Mouse (Mus musculus) forebrain, embryonic 13.5 days (tissue): ENCODE measurements around the gene Gnat2. TPM values are rescaled to one million over a fixed set of nuclear protein-coding genes. Genes with fewer than 3 reads are reported as not detected.

Source experiments
- ATAC-seq: fragments of 200-750 bp; cut with Nextera tagmentation; 2 replicates; pipeline ENCODE4 v1.8.0; 2017
- H3K27ac ChIP-seq: fragments of 300-500 bp; sonication (generic); 2 replicates; pipeline ENCODE4 v1.5.1; 2015; ENCODE audit warnings: inconsistent platforms, mild to moderate bottlenecking, moderate library complexity
- H3K27me3 ChIP-seq: fragments of 300-500 bp; sonication (generic); 2 replicates; pipeline ENCODE4 v1.6.1; 2015; ENCODE audit warnings: mild to moderate bottlenecking, inconsistent platforms
- H3K36me3 ChIP-seq: fragments of 300-500 bp; sonication (generic); 2 replicates; pipeline ENCODE4 v1.6.1; 2015; ENCODE audit warnings: mild to moderate bottlenecking, inconsistent platforms; ENCODE audit not compliant: poor library complexity, severe bottlenecking
- H3K4me1 ChIP-seq: fragments of 300-500 bp; sonication (generic); 2 replicates; pipeline ENCODE4 v1.6.1; 2015; ENCODE audit warnings: inconsistent platforms
- H3K4me2 ChIP-seq: fragments of 300-500 bp; sonication (generic); 2 replicates; pipeline ENCODE4 v1.6.1; 2015; ENCODE audit warnings: inconsistent platforms, mild to moderate bottlenecking, moderate library complexity
- H3K4me3 ChIP-seq: fragments of 300-500 bp; sonication (generic); 2 replicates; pipeline ENCODE4 v1.5.1; 2015; ENCODE audit warnings: mild to moderate bottlenecking, inconsistent platforms
- H3K9ac ChIP-seq: fragments of 300-500 bp; sonication (generic); 2 replicates; pipeline ENCODE4 v1.6.1; 2015; ENCODE audit warnings: mild to moderate bottlenecking, inconsistent platforms
- H3K9me3 ChIP-seq: fragments of 300-500 bp; sonication (generic); replicated peaks from 2 replicates; pipeline ENCODE4 v1.6.1; 2016; ENCODE audit warnings: inconsistent platforms
- WGBS: fragments of 180-500 bp; shearing (Covaris S2); methylation state at CpG from one replicate; pipeline ENCODE4 v1.1.7; 2015; 5-methylcytosine and 5-hydroxymethylcytosine counted together
- polyA plus RNA-seq: library from polyadenylated mRNA; unstranded; fragments of >200 nt; fragmentation: Nextera tagmentation; extraction: Ambion mirVana; gene quantifications from 2 replicates; pipeline ENCODE4 v1.2.1, GENCODE M21; 2015

Gnat2 gene
- polyA plus RNA-seq, 1 experiment from 2014 or later = 0.44 TPM

DNA sequence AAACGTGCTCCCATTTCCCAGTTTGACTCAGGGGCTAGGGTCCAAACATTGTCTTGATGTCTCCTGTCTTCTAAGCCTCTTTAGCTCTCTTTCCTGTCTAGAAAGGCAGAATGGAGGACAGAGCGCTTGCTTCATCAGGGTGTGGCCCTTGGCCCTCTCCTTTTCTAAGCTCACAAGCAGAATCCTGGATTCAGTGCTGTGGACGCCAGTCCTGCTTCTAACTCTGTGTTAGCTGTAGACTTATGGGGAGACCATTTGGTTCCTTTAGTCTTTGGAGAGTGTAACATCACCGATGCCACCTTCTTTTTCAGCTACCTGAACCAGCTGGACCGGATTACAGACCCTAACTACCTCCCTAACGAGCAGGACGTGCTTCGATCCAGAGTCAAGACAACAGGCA lies 5.1 kb downstream of the Gnat2 start:
- peaks cover 28% of the 10 kb centered on the region for H3K4me1 ChIP-seq
- no peaks in the 10 kb centered on the region for H3K36me3 ChIP-seq
- no peak overlapping the region for H3K4me2 ChIP-seq
- no peak overlapping the region for H3K27ac ChIP-seq
- no peaks in the 10 kb centered on the region for H3K9me3 ChIP-seq
- H3K9ac ChIP-seq = no peak overlapping the region
- 78% methylated on average over 8 of the region's 8 CpGs for WGBS
- ATAC-seq = no peak
- H3K4me3 ChIP-seq = no peak overlapping the region
- H3K27me3 ChIP-seq = no peaks in the 10 kb centered on the region

- ATAC-seq = no peak
- Histone ChIP-seq H3K4me2 (no peak overlapping the region), H3K9me3 (no peaks in the 10 kb centered on the region), H3K4me3 (no peak overlapping the region), H3K9ac (no peak overlapping the region), H3K4me1 (peaks cover 21% of the 10 kb centered on the region), H3K27ac (no peak overlapping the region), H3K36me3 (no peaks in the 10 kb centered on the region), H3K27me3 (no peaks in the 10 kb centered on the region)
- 84% methylated on average over 6 of the region's 6 CpGs for WGBS
Observed at GRCm38 (mm10) chr3:108098316-108098715, 5.7 kb downstream of the Gnat2 start.

DNA sequence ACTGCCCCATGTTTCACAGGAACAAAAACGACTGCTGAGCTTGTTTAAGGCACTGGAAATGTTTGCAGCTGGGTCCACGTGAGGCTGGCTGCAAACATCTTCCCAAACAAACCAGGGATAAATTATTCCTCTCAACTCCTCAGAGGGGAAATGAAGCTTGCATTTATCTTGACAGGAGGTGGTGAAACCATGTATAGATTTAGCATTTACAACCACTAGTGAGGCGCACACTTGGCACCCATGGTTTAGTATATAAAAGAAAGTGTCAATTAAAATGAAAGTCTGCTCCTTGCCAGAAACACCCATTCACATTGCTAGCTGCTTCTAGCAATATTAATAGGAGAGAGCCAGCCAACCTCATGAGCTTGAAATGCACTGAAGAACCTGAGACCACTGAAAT lies 9.0 kb downstream of the Gnat2 start:
- Histone ChIP-seq H3K4me1 (peaks cover 18% of the 10 kb centered on the region), H3K4me2 (peak overlapping the region; percentile 11; the same call in 1 of the 2 replicates), H3K9ac (no peak overlapping the region), H3K36me3 (peaks cover 10% of the 10 kb centered on the region; the same call in 1 of the 2 replicates), H3K9me3 (no peaks in the 10 kb centered on the region), H3K27me3 (no peaks in the 10 kb centered on the region), H3K4me3 (no peak overlapping the region), H3K27ac (peak overlapping the region; percentile 84)
- peak; percentile 87 for ATAC-seq
- 20% methylated on average over 3 of the region's 3 CpGs for WGBS

- peak; percentile 60 for ATAC-seq
- Histone ChIP-seq H3K9ac (no peak overlapping the region), H3K4me2 (peak overlapping the region; percentile 11; the same call in 1 of the 2 replicates), H3K27me3 (no peaks in the 10 kb centered on the region), H3K4me1 (peaks cover 18% of the 10 kb centered on the region), H3K4me3 (no peak overlapping the region), H3K9me3 (no peaks in the 10 kb centered on the region), H3K36me3 (peaks cover 10% of the 10 kb centered on the region; the same call in 1 of the 2 replicates), H3K27ac (peak overlapping the region; percentile 84)
- WGBS = 55% methylated on average over 6 of the region's 6 CpGs
Observed at GRCm38 (mm10) chr3:108102075-108102474, 9.5 kb downstream of the Gnat2 start.

DNA sequence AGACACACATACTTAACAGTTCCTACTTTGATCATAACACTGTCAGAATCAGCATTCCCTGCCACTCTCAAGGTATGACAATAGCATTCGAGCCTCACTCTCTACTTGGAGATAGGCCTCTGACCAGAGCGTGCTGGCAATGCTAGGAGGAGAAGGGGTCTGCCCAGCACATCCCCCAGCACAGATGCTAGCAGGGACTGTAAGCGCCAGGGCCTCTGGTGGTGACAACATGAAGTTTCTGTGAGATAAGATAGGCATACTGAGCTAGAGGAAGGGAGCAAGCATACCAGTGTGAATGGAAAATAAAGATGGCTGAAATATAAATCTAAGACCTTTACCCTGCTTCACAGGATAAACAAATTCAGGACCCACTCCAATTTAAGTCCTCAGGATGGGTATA lies 12.7 kb downstream of the Gnat2 start:
- H3K36me3 ChIP-seq = peaks cover 36% of the 10 kb centered on the region
- H3K4me3 ChIP-seq = no peak overlapping the region
- WGBS = 86% methylated on average over 3 of the region's 3 CpGs

DNA sequence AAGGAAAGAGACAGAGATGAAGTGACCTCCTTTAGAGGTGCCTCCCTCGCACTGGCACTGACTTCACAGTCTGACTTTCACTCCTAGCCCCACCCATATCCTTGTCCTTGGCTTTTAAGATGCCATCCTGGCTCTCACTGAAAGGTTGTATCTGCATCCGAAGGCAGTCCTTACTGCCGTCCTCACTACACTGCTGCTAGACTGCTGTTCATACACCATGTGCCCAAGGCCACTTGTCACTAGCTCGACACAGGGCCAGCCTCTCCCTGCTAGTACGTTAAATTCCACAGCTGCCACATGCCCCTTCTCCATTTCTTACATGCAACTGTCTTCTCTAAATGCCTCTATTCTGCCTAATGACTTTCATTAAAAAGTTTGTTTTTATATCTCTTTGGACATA lies 18.7 kb downstream of the Gnat2 start:
- no peak overlapping the region for H3K9ac ChIP-seq
- H3K9me3 ChIP-seq = no peaks in the 10 kb centered on the region
- no peak overlapping the region for H3K4me2 ChIP-seq
- no peaks in the 10 kb centered on the region for H3K27me3 ChIP-seq
- WGBS = 90% methylated on average over 5 of the region's 5 CpGs
- no peak overlapping the region for H3K4me3 ChIP-seq
- H3K4me1 ChIP-seq = no peaks in the 10 kb centered on the region
- H3K36me3 ChIP-seq = peaks cover 72% of the 10 kb centered on the region
- H3K27ac ChIP-seq = no peak overlapping the region
- ATAC-seq = no peak

More for the DNA sequence above, 12.7 kb downstream of the Gnat2 start:
- Histone ChIP-seq H3K4me1 (peaks cover 18% of the 10 kb centered on the region), H3K9ac (no peak overlapping the region), H3K27me3 (no peaks in the 10 kb centered on the region), H3K4me2 (no peak overlapping the region), H3K9me3 (no peaks in the 10 kb centered on the region), H3K27ac (no peak overlapping the region)
- ATAC-seq = no peak

DNA sequence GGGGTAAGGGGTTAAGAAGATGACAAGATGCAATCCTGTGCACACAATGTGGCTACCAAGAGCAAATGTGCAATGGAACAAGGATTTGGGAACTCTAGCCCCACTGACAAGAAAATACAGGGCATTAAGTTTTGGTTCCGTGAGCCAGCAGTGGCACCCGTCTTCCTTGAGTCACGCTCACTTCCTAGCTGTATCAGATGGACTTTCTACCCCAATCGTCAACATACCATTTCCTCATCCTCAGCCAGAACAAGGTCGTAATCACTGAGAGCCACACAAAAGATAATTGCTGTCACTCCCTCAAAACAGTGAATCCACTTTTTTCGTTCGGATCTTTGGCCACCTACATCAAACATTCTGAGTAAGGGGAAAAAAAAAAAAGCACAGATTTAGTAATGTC lies 19.7 kb downstream of the Gnat2 start:
- WGBS = 87% methylated on average over 7 of the region's 7 CpGs
- no peaks in the 10 kb centered on the region for H3K4me1 ChIP-seq
- H3K9ac ChIP-seq = no peak overlapping the region
- H3K27ac ChIP-seq = no peak overlapping the region; the same call in 1 of the 2 replicates
- peaks cover 76% of the 10 kb centered on the region for H3K36me3 ChIP-seq
- H3K9me3 ChIP-seq = no peaks in the 10 kb centered on the region
- no peaks in the 10 kb centered on the region for H3K27me3 ChIP-seq
- ATAC-seq = no peak
- no peak overlapping the region for H3K4me3 ChIP-seq
- H3K4me2 ChIP-seq = no peak overlapping the region

DNA sequence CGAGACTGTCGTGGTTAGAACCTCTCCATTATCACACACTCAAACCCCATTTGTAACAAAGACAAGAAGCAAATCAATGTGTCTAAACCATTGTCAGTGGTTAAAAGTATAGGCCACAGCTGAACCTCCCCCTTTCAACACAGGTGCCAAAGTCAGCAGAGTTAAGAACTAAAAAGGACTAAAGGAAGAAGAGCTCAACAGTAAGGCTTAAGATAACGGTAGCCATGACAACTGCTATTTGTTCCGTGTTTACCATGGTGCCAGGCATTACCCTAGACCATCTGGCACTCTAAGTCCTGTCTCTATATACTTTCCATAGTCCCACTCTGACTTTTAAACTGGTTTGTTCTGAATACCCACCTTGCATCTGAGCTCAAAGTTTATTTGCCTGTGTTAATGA lies 20.1 kb downstream of the Gnat2 start:
- ATAC-seq = no peak
- WGBS = 76% methylated on average over 4 of the region's 4 CpGs
- Histone ChIP-seq H3K4me3 (no peak overlapping the region), H3K27ac (no peak overlapping the region), H3K9me3 (no peaks in the 10 kb centered on the region), H3K4me2 (no peak overlapping the region), H3K36me3 (peaks cover 78% of the 10 kb centered on the region), H3K4me1 (no peaks in the 10 kb centered on the region), H3K27me3 (no peaks in the 10 kb centered on the region), H3K9ac (no peak overlapping the region)

GRCm38 (mm10) chr3:108113591-108114289 lies 21.2 kb downstream of the Gnat2 start:
- H3K27me3 ChIP-seq = no peaks in the 10 kb centered on the region
- no peak overlapping the region for H3K4me3 ChIP-seq
- peaks cover 80% of the 10 kb centered on the region for H3K36me3 ChIP-seq
- 94% methylated on average over 7 of the region's 7 CpGs for WGBS
- ATAC-seq = no peak
- H3K9ac ChIP-seq = no peak overlapping the region
- no peaks in the 10 kb centered on the region for H3K4me1 ChIP-seq
- H3K4me2 ChIP-seq = no peak overlapping the region
- H3K9me3 ChIP-seq = no peaks in the 10 kb centered on the region
- H3K27ac ChIP-seq = no peak overlapping the region

GRCm38 (mm10) chr3:108117465-108117864 lies 24.9 kb downstream of the Gnat2 start:
- no peaks in the 10 kb centered on the region for H3K27me3 ChIP-seq
- no peak overlapping the region for H3K9ac ChIP-seq
- 94% methylated on average over 6 of the region's 6 CpGs for WGBS
- H3K9me3 ChIP-seq = no peaks in the 10 kb centered on the region
- H3K27ac ChIP-seq = no peak overlapping the region
- ATAC-seq = no peak
- no peaks in the 10 kb centered on the region for H3K4me1 ChIP-seq
- H3K36me3 ChIP-seq = peaks cover 75% of the 10 kb centered on the region
- no peak overlapping the region for H3K4me3 ChIP-seq
- H3K4me2 ChIP-seq = no peak overlapping the region

GRCm38 (mm10) chr3:108121101-108121500 lies 28.5 kb downstream of the Gnat2 start:
- 87% methylated on average over 3 of the region's 3 CpGs for WGBS
- H3K4me2 ChIP-seq = no peak overlapping the region
- H3K27ac ChIP-seq = no peak overlapping the region
- no peak overlapping the region for H3K9ac ChIP-seq
- no peak for ATAC-seq
- no peaks in the 10 kb centered on the region for H3K9me3 ChIP-seq
- no peak overlapping the region for H3K4me3 ChIP-seq
- no peaks in the 10 kb centered on the region for H3K4me1 ChIP-seq
- peaks cover 58% of the 10 kb centered on the region for H3K36me3 ChIP-seq
- no peaks in the 10 kb centered on the region for H3K27me3 ChIP-seq

DNA sequence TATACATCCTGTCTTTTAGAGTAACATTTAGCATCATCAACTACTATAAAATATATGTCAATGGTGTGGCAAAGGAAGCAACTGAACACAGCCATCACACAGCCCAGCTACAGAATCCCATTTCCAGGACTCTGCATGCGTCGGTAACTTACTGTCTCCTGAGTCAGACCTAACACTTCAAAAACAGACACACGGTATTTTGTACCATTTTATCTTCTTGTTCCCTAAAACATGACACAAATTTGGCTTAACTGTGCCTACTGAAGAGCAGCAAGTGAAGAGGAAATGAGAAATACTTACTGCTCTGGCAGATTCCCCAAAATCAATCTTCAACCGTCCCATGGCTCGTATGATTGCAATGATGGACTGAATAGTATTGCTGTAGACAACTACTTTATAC lies 30.7 kb downstream of the Gnat2 start:
- Histone ChIP-seq H3K27ac (no peak overlapping the region), H3K9me3 (no peaks in the 10 kb centered on the region), H3K9ac (no peak overlapping the region), H3K27me3 (no peaks in the 10 kb centered on the region), H3K4me1 (no peaks in the 10 kb centered on the region), H3K4me2 (no peak overlapping the region), H3K4me3 (no peak overlapping the region), H3K36me3 (peaks cover 44% of the 10 kb centered on the region)
- no peak for ATAC-seq
- 92% methylated on average over 5 of the region's 5 CpGs for WGBS

- Histone ChIP-seq H3K27me3 (no peaks in the 10 kb centered on the region), H3K9me3 (no peaks in the 10 kb centered on the region), H3K9ac (no peak overlapping the region), H3K4me2 (no peak overlapping the region), H3K27ac (no peak overlapping the region), H3K4me1 (no peaks in the 10 kb centered on the region), H3K36me3 (peaks cover 35% of the 10 kb centered on the region), H3K4me3 (no peak overlapping the region)
- WGBS = 70% methylated on average over 1 of the region's 1 CpGs
- no peak for ATAC-seq
Observed at GRCm38 (mm10) chr3:108124131-108124530, 31.5 kb downstream of the Gnat2 start.
